Mouse (Mus musculus) heart, adult 2 months (tissue): ENCODE measurements around the gene Trim67. TPM values are rescaled to one million over a fixed set of nuclear protein-coding genes. Genes with fewer than 3 reads are reported as not detected.
A peak's percentile ranks its signal among the peaks of the same experiment; 100 is the strongest.

Source experiments
- DNase-seq, 2 experiments: peaks; one replicate each; pipeline ENCODE4 v3.0.0; 2021
- H3K27ac ChIP-seq: fragments of 200-600 bp; 2 replicates; pipeline ENCODE4 v1.8.1; 2022
- H3K27me3 ChIP-seq: fragments of 200-500 bp; 2 replicates; pipeline ENCODE4 v1.6.1; 2012; ENCODE audit warnings: mild to moderate bottlenecking, low read length, inconsistent platforms, mixed read lengths; ENCODE audit not compliant: control insufficient read depth, insufficient read depth
- H3K36me3 ChIP-seq: fragments of 200-500 bp; 2 replicates; pipeline ENCODE4 v1.6.1; 2012; ENCODE audit warnings: low read length, inconsistent platforms; ENCODE audit not compliant: control insufficient read depth, insufficient read depth
- H3K4me1 ChIP-seq: fragments of 200-500 bp; 2 replicates; pipeline ENCODE4 v1.6.1; 2011; ENCODE audit warnings: low read length; ENCODE audit not compliant: control insufficient read depth, insufficient read depth
- H3K4me3 ChIP-seq: fragments of 200-600 bp; 2 replicates; pipeline ENCODE4 v1.8.1; 2022
- H3K79me2 ChIP-seq: fragments of 200-500 bp; replicated peaks from 2 replicates; pipeline ENCODE4 v1.6.1; 2012; ENCODE audit warnings: mild to moderate bottlenecking, inconsistent platforms, low read length, moderate library complexity, mixed read lengths; ENCODE audit not compliant: control insufficient read depth, insufficient read depth
- H3K9ac ChIP-seq: fragments of 200-500 bp; 2 replicates; pipeline ENCODE4 v1.6.1; 2012; ENCODE audit warnings: low read depth, mild to moderate bottlenecking, control low read depth, inconsistent platforms, low read length, mixed read lengths
- CTCF ChIP-seq: fragments of 200-600 bp; IDR thresholded peaks from 2 replicates; pipeline ENCODE4 v1.8.1; 2022; ENCODE audit warnings: antibody characterized with exemption, mild to moderate bottlenecking, moderate library complexity
- EP300 ChIP-seq: fragments of 200-500 bp; IDR thresholded peaks from 2 replicates; pipeline ENCODE4 v1.6.1; 2011; ENCODE audit warnings: low read depth, low read length, control low read depth; ENCODE audit not compliant: insufficient read depth
- POLR2A ChIP-seq: fragments of 200-500 bp; IDR thresholded peaks from 2 replicates; pipeline ENCODE4 v1.6.1; 2011; ENCODE audit warnings: mild to moderate bottlenecking, low read depth, low read length, control low read depth; ENCODE audit not compliant: insufficient read depth
- WGBS: fragments of 180-500 bp; shearing (Covaris S2); methylation state at CpG from one replicate; pipeline ENCODE4 v1.1.7; 2018; 5-methylcytosine and 5-hydroxymethylcytosine counted together
- intact Hi-C: fragments of 180-260 bp; cut with DNase I; formaldehyde crosslinking; loops from one replicate; pipeline ENCODE4 v1.15.1; 2025
- polyA plus RNA-seq: library from polyadenylated mRNA; depleted of rRNA; stranded (reverse); fragments of >200 nt; gene quantifications from 2 replicates; pipeline ENCODE4 v1.2.3, GENCODE M21; 2012
- total RNA-seq, 2 experiments: library from RNA; stranded (reverse); gene quantifications; 2 replicates each; pipeline ENCODE4 v1.2.3; 2021

Gene Trim67
- total and polyA plus RNA-seq, 3 experiments, result 0.43 to 1.3 (median 0.47) TPM

DNA sequence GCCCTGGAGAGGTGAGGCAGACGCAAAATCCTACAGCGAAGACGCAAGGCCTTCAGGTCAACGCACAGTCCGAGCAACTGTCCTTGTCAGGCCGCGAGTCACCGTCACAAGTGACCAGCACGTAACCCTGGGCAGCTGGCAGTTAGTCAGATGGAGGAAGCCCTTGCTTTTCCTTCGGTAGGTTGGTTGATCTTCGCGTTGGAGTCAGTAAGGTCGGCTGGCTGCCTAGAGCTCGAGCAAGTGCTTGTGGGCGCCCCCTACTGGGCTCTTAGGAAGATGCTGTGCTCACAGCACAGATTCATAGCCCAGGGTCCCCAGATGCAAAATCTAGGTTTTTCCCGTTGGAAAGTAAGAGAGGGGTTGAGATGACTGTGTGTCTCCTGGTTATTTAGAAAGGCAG lies 17.2 kb upstream of the Trim67 start:
- no peak overlapping the region for H3K9ac ChIP-seq
- peaks cover 2% of the 10 kb centered on the region for H3K4me1 ChIP-seq
- intact Hi-C loops, result loop anchor here (2.0 to 5.0 kb wide), 2 partner anchors 37 to 158 kb away; no protein-coding TSS in a partner anchor
- H3K36me3 ChIP-seq, result no peaks in the 10 kb centered on the region
- WGBS, result 23% methylated on average over 16 of the region's 16 CpGs
- no peak overlapping the region for H3K4me3 ChIP-seq
- no peak overlapping the region for H3K27ac ChIP-seq
- H3K27me3 ChIP-seq, result no peaks in the 10 kb centered on the region
- no peak for TF ChIP-seq POLR2A
- TF ChIP-seq CTCF, result peak; percentile 96
- TF ChIP-seq EP300, result no peak
- DNase-seq, result peak; percentile 61 to 69
- no peaks in the 10 kb centered on the region for H3K79me2 ChIP-seq

DNA sequence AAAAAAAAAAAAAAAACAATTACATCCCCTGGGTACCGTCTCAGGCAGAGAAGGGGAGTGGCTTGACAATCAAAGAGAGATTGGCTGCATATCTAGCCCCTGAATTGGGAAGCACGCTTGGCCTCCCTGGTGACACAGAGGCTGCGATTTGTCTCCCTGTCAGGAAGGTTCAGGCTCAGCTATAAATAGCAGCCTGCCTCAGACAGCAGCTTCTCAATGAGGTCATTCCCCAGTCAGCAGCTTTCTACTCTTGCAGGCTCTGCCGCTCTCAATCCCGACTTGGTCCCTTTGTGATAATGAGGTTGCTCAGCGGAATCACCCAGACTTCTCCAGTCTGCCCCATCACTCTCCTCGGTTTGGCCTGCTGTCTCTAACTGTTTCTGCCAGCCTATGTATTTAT lies 12.7 kb upstream of the Trim67 start:
- WGBS, result under 1% methylated on average over 7 of the region's 7 CpGs
- Histone ChIP-seq H3K36me3 (no peaks in the 10 kb centered on the region), H3K27me3 (no peaks in the 10 kb centered on the region; the same call in 1 of the 2 replicates), H3K4me3 (no peak overlapping the region), H3K4me1 (peaks cover 2% of the 10 kb centered on the region), H3K9ac (no peak overlapping the region), H3K79me2 (no peaks in the 10 kb centered on the region), H3K27ac (peak overlapping the region; percentile 68)
- intact Hi-C loops, result no loop called here
- no peak for TF ChIP-seq CTCF
- TF ChIP-seq POLR2A, result no peak
- TF ChIP-seq EP300, result peak; percentile 49; the same call in 1 of the 2 replicates
- DNase-seq, result peak; percentile 34 to 66

DNA sequence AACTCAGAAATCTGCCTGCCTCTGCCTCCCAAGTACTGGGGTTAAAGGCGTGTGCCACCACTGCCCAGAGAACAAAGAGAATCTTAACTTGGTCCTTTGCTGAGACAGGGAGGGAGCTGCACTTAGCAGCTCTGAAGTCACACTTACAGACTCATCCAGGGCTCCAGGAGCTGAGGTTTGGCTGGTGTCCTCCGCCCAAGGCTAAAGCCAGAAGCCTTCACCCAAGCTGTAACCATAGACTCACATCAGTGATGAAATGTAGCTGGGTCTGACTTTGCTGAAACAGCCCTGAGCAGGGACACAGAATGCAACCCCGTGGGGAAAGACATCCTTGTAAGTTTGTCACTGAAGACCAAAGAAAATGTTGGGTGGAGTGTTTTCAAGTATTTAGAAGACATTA lies 10.5 kb upstream of the Trim67 start:
- 70% methylated on average over 3 of the region's 3 CpGs for WGBS
- intact Hi-C loops, result no loop called here
- Histone ChIP-seq H3K27me3 (no peaks in the 10 kb centered on the region; the same call in 1 of the 2 replicates), H3K36me3 (no peaks in the 10 kb centered on the region), H3K79me2 (no peaks in the 10 kb centered on the region), H3K4me3 (no peak overlapping the region), H3K27ac (no peak overlapping the region), H3K9ac (no peak overlapping the region), H3K4me1 (no peaks in the 10 kb centered on the region; the same call in 1 of the 2 replicates)
- no peak for TF ChIP-seq POLR2A
- TF ChIP-seq EP300, result no peak
- TF ChIP-seq CTCF, result no peak
- no peak for DNase-seq

- H3K27ac ChIP-seq, result no peak overlapping the region
- TF ChIP-seq CTCF (no peak), POLR2A (no peak), EP300 (no peak)
- intact Hi-C loops, result no loop called here
- no peaks in the 10 kb centered on the region for H3K79me2 ChIP-seq
- H3K36me3 ChIP-seq, result no peaks in the 10 kb centered on the region
- no peaks in the 10 kb centered on the region; the same call in 1 of the 2 replicates for H3K27me3 ChIP-seq
- H3K4me1 ChIP-seq, result no peaks in the 10 kb centered on the region; the same call in 1 of the 2 replicates
- H3K4me3 ChIP-seq, result no peak overlapping the region
- no peak overlapping the region for H3K9ac ChIP-seq
- DNase-seq, result no peak
- 67% methylated on average over 15 of the region's 15 CpGs for WGBS
These were observed 9.7 kb upstream of the Trim67 start for GRCm38 (mm10) chr8:124783228-124783627.

DNA sequence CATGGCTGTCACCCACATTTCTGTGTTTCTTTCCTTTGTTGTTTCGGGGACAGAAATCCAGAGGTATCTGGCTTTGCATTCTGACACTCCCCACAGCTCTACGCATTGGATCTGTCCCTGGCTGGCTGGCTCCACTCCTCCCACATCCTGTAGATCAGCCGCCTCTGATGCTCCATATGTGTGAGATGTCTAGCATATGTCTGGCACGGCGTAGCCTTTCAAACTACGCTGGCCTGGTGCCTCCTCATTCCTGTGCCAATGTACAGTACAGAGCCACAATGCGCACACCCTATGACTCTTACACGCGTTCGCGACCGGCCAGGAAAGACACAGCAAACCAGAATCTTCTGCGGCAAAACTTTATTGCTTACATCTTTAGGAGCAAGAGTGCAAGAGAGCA lies 8.3 kb upstream of the Trim67 start:
- Histone ChIP-seq H3K27ac (no peak overlapping the region), H3K4me3 (no peak overlapping the region), H3K27me3 (no peaks in the 10 kb centered on the region; the same call in 1 of the 2 replicates), H3K36me3 (no peaks in the 10 kb centered on the region), H3K79me2 (no peaks in the 10 kb centered on the region), H3K4me1 (no peaks in the 10 kb centered on the region; the same call in 1 of the 2 replicates), H3K9ac (no peak overlapping the region)
- intact Hi-C loops, result no loop called here
- 79% methylated on average over 13 of the region's 13 CpGs for whole genome bisulfite sequencing
- no peak for DNase-seq
- TF ChIP-seq POLR2A (no peak), EP300 (no peak), CTCF (no peak)

- H3K36me3 ChIP-seq, result no peaks in the 10 kb centered on the region
- no peak overlapping the region for H3K4me3 ChIP-seq
- H3K79me2 ChIP-seq, result no peaks in the 10 kb centered on the region
- DNase-seq, result no peak
- peaks cover 24% of the 10 kb centered on the region for H3K27me3 ChIP-seq
- no peak overlapping the region for H3K27ac ChIP-seq
- 62% methylated on average over 4 of the region's 4 CpGs for WGBS
- H3K9ac ChIP-seq, result no peak overlapping the region
- intact Hi-C loops, result no loop called here
- TF ChIP-seq POLR2A, result no peak
- no peak for TF ChIP-seq EP300
- H3K4me1 ChIP-seq, result no peaks in the 10 kb centered on the region
These were observed 2.2 kb upstream of the Trim67 start for GRCm38 (mm10) chr8:124790676-124791075.
